Mouse (Mus musculus): ENCODE data around the gene Selenom.

Selenom gene

DNA sequence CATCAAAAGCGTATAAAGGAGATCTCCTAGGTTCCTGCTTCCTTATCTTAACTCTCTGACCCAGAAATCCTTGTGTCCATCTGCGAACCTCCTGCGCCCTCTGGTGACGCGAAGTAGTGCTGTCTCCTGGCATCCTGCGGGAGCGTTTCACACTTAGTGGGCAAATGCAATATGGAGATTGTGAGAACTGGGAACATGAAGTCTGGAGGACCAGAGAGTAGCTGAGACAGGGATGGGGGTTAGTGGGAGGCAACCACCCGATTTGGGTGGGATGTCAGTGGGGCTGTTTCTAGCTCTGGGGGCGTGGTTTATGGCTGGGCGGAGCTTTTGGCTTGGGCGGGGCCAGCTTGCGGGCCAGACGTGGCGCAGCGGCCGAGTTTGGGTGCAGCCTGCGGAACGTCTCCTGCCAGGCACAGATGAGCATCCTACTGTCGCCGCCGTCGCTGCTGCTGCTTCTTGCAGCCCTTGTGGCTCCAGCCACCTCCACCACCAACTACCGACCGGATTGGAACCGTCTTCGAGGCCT lies at the start of gene Selenom:
TSS of gene Selenom (plus strand) at position 156 of the 526 bp plus-strand sequence.
- DNase-seq (ENCODE audit: extremely low read depth, low read depth): peak; percentile 73

DNA sequence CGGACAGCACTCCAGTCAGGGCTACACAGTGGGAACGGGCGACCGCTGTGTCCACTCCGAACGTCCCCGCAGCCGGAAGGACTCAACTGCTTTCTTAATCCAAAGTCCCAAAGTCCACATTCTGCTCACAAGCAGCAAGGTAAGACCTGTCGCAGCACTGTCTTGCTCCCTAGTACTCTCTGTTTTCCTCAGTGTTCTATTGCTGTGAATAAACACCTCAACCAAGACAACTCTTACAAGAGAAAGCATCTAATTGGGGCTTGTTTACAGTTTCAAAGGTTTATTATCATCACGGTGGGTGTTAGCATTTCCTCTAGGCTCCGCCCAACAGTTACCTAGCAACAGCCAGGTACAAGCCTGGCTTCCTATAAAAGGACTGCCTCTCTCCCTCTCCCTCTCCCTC lies 43.0 kb upstream of the Selenom start:
- DNase-seq (ENCODE audit: extremely low read depth, low read depth): no peak

DNA sequence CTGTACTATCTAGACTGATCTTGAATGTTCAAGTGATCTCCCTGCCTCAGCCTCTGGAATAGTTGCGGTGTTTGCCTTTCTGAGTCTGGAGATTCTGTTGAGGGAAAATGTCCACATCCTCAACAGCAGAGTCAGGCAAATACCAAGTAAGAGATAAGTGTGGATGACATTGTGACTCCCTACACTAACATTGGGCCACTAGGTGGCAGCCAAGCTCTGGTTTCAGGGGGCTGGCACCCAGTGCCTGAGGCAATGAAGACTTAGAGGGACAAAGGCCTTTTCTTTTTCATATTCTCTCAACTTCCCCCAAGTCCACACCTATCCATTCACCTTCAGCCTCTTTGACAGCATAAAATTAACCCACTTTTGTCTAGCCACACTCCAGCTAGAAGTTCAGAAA lies 42.0 kb upstream of the Selenom start:
- DNase-seq (ENCODE audit: extremely low read depth, low read depth): peak; percentile 60

DNA sequence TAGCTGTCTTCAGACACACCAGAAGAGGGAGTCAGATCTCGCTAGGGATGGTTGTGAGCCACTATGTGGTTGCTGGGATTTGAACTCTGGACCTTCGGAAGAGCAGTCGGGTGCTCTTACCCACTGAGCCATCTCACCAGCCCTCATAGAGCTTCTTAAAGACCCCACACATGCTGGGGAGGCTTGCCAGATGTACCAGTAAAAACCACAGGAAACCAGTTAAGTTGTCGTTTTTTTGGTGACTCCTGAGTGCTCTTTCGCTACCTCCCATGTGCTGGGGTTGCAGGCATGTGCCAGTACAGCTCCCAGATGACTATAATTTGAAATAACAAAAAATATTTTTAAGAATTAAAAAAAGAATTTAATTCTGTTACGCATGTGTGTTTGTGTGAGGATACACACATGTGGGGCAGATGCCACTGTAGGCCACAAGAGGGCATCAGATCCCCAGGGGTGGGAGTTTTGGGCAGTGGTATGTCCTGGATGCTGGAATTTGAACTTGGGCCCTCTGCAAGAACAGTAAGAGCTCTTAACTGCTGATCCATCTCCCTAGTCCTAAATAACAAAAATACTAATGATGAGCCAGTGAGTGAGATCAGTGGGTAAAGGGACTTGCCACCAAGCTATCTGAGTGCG lies 39.9 kb upstream of the Selenom start:
- no peak for DNase-seq (ENCODE audit: extremely low read depth, low read depth)

DNA sequence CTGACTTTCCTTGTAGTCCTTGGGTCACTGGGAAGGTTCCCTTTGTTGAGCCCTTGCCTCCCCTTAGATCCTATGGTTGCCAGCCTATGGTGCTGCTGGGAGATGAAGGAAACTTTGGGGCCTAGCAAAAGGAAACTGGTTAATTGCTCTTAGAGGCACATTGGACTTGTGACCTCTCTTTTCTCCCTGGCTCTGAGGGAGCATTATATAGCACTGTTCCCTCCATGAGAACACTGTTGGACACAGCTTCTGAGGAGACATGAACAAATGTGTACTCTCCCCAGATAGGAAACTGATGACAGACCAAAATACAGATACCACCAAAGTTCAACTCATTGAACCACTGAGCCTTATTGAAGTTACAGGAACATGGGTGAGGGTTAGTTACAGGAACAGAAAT lies 39.0 kb upstream of the Selenom start:
- no peak for DNase-seq (ENCODE audit: extremely low read depth, low read depth)

DNA sequence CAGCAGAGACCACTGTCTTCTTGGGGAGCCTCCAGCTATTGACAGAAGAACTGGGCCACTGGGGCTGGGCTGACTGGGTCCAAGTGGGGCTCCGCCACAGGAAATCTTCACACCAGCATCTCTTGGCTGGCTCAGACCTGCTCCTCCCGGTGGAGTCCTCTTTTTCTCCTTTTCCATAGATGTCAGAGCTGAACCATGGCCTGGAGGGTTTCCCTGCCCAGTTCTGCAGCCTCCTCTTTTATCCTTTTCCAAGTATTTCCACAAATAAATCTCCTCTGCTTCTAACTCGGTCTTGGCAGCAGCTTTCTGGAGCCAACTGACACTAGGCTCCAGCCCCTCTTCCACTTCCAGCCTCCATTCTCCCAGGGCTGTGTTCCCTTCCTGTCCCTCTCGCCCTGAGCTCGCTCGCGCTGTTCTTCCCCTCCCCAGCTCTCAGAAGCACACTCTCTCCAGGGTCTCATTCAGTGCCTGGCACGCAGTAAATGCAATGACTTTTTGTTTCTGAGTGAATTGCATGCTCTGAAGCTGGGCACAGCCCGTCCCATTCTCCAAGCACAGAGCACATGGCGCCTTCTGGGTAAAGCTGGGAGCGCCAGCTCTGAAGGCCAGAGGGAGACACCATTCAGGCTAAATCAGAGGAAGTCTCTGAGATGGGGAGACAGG lies 30.4 kb upstream of the Selenom start:
- no peak for DNase-seq (ENCODE audit: extremely low read depth, low read depth)

DNA sequence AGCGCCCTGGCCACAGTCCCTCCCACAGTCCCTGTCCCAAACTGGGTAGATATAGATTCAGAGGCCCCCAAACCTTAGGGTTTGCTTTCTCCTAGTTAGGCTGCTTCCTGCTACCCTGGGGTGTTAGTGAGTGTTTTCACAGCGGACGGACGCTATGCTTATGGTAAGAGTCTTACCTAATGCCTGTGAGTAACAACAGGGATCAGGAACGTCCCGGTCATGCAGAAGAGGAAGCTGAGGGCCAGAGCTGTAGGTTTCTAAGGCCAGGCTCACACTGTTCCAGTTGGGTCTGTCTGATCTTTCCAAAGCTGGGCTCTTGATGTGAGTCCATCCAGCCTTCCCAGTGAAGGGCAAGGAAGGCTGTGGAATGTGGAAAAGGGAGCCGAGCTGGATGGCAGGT lies 28.1 kb upstream of the Selenom start:
- DNase-seq (ENCODE audit: extremely low read depth, low read depth): no peak

DNA sequence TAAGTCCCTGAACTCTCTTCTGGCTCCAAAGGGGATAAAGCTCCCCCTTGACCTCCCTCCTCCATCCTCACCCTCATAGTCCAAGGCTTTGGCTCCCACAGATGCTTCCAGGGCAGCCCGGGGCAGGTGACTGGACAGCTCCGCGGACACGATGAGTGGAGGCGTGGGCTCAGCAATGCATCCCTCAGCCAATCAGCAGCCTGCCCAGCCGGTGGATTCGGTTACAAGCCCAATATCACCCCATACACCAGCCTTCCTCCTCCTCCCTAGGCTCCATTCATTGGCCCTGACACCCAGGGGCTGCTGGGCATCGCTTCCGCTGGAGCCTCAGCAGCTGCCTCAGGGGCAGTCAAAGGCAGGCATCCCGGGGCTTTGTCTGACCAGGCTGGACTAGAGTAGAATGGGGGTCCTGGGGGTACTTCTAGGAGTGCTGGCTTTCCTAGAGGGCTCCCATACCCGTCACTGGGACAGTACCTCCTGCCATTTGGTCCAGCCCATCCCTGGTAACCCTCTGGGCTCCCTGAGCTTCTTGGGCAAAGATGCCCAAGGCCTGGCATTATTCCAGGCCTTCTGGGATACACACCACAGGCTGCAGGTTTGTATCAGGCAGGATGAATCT lies 26.4 kb upstream of the Selenom start, which contains the start of gene Pla2g3:
TSS of gene Pla2g3 (plus strand) at position 333 of the 619 bp plus-strand sequence.
- no peak for DNase-seq (ENCODE audit: extremely low read depth, low read depth)

DNA sequence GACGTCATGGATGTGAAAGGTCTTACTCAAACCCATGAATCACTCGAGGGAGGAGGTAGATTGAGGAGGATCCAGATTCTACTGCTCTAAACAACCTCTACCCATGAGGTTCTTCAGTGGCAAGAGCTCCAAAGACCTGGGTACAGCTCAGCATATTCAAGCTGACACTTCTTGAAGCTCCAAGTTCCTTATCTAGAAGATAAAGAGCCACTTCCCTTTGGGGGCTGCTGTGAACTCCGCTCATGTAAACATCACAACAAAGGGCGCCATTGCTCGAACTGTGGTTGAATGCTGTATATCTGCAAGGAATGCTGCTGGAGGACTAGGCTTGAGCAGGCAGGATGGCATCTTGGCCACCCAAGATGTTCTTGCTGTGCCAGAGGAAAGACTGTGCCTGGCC lies 25.4 kb upstream of the Selenom start:
- peak; percentile 34 for DNase-seq (ENCODE audit: extremely low read depth, low read depth)

DNA sequence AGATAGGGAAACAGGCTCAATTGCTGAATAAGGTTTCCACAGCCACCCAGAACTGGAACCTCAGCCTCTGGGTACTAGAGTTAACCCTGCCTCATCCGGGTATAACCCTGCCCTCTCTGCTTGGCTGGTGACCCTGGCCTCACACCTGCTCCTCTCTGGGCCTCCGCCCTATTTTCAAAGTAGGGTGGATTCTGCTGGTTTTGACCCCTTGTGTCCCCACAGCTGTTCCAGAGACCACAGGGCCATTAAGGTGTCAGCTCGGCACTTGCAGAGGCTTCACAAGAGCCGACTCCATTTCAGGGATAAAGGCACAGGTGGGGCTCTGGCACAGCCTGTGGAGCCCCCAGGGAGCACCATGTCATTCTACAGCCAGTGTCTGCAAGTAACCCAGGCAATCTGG lies 21.7 kb upstream of the Selenom start:
- no peak for DNase-seq (ENCODE audit: extremely low read depth, low read depth)

DNA sequence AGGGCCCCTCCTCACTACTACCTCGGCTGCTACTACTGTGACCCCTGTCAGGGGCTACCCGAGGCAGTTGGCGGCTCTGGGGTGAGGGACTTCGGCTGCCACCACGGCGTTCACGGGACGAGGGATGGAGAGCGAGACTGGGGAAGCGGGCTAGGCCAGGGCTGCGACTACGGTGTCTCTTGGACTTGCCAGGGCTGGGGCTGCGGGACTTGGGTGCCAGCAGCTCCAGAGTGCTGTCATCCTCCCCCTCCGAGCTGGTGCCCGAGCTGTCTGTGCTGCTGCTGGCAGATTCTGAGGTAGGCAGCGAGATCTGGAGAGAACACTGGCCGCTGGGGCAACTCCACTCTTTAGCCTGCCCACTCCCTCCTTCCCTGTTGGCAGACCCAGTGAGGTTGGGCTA lies 19.6 kb upstream of the Selenom start:
- DNase-seq (ENCODE audit: extremely low read depth, low read depth): no peak

DNA sequence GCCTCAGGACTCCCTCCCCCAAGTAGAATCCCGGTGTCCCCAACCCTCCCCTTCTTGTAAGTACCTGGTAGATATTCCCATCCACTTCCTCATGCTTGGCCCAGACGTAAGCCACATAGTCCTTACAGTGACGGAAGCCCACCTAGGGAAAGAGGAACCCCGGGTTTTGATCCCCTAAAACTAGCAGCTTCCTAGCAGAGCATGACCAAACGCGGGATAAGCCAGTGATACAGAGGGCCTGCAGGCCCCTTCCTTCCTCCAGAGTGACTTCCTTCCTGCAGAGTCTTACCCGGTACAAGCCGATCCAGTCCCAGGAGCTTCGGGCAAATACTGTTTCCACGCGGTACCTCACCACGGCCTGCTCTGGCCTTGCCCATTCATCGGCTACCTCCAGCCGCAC lies 19.0 kb upstream of the Selenom start:
- DNase-seq (ENCODE audit: extremely low read depth, low read depth): no peak

DNA sequence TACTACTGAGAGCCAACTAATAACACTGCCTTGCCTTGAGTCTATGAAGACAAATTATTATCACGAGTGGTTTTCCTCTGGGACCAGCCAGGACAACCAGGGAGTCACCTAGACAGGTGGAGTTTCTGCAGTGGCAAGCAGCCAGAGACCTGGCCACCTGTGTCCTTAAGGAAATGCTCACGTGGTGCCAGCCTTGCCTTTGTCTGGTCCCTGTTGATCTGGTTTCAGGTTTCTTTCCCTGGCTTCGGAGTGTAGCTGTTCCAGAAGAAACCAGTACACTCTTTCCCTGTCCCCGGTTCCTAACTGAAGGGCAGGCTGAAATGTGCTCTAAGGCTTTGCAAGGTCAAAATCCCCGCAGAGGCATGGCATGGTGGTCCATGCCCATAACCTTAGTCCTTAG lies 17.7 kb upstream of the Selenom start:
- no peak for DNase-seq (ENCODE audit: extremely low read depth, low read depth)

DNA sequence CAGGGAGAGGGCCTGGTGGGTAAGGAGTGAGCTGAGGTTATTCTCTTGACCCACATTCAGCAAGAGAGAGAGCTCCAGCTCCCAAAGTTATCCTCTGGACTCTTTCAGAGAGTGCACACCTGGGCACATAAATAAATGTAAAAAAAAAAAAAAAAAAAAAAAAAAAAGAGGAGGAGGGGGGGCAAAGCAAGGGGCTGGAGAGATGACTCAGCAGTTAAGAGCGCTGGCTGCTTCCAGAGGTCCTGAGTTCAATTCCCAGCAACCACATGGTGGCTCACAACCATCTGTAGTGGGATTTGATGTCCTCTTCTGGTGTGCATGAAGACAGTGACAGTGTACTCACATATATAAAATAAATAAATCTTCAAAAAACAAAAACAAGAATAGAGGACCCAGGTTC lies 17.2 kb upstream of the Selenom start:
- no peak for DNase-seq (ENCODE audit: extremely low read depth, low read depth)

DNA sequence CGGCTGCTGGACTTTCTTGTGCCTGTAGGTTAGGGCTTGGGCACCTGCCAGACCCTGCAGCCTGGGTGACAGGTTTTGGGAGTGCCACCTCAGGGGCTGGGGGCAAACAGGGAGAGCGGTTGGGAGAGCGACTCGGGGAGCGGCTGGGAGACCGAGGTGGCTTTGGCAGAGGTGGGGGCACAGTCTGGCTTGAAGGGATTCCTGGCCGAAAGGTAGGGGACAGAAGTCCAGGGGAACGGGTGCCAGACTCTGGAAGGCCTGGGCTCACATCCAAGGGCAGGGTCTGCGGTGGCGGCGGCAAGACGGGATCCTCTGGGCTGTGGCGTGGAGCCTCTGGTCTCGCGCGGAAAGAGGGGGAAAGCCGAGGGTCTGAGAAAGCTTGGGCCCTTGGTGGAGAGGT lies 12.4 kb upstream of the Selenom start:
- no peak for DNase-seq (ENCODE audit: extremely low read depth, low read depth)

DNA sequence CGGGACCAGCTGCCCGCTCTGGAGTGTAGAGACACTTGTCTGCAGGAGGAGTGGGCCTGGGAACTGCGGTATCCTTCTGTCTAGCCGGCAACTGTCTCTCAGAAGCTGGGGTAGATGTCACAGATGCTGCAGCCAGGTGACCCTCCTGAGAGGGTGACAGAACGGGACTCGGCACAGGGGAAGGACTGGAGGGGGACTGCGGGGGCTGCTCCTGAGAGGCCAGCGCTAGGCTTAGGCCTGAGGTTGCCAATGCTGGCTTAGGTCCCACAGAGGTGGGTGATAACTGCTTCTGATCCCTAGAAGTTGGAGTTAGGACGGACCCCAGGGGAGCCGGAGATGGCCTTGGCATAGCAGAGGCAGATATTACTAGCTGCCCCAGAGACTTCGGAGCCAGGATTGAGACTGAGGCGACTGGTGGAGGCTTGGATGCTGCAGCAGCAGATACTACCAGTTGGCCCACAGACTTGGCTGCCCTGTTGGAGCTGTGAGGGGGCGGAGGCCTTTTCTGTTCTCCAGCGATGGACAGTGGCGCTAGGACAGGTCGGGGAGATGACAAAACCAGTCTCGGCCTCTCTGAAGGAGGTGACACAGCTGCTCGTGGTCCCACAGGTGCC lies 11.9 kb upstream of the Selenom start:
- DNase-seq (ENCODE audit: extremely low read depth, low read depth): no peak

DNA sequence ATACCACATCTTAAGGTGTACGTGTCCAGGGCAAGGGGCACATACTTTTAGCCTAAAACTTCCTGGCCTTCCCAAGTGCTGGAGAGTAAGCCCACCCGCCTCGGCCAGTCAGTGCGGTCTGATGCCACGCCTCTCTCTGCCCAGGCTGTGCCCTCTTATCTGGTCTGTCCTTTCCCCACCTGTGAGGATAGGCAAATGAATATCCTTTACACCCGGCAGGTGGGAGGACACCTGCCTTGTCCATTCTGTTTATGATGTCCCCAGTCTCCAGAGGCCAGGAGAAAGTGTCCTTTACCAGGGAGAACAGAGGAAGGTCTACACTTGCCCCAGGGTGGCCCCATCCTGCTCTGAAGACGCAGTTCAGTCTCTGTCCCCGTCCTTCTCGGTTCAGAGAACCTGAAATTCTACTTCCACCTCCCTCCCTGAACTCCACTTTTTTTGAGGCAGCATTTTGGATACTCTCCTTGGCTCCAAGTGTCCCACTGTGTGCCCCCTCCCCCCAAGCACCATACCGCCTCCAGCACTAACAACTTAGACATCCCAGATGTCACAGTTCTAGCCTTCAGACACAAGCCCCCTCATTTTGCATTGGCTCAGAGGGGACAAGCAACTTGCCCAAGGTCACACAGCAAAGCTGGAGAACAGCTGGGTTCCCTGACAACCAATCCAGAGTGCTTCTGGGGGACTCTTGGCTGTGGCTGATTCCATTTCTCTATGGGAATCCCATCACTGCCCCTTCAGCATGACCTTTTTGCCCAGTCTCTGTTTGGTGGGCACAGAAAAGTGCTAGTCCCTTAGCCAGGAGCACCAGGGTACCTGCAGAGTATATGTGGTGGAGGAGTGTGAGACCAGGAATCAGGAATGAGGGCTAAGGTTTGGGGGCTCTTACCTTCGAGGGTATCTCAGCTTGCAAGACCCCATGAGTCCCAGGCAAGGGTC lies 10.5 kb upstream of the Selenom start:
- DNase-seq (ENCODE audit: extremely low read depth, low read depth): no peak

DNA sequence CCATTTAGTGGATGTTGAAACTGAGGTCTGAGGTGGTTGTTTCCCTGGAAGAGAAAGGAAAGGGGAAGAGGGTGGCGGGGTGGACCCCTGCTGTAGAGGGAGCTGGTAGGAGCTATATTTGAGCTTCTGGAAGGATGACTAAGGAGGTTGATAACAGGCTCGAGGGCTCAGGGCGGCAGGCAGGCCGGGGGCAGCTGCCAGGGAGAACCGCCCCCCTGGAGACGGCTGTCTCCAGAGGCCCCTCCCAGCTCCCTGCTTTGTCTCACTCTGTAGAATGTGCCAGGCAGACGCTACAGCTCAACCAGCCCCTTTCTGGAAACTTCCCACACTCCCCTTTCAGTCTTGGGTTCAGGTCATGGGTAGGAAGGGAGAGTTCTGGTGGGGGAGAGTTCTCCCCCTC lies 6.3 kb upstream of the Selenom start:
- no peak for DNase-seq (ENCODE audit: extremely low read depth, low read depth)

DNA sequence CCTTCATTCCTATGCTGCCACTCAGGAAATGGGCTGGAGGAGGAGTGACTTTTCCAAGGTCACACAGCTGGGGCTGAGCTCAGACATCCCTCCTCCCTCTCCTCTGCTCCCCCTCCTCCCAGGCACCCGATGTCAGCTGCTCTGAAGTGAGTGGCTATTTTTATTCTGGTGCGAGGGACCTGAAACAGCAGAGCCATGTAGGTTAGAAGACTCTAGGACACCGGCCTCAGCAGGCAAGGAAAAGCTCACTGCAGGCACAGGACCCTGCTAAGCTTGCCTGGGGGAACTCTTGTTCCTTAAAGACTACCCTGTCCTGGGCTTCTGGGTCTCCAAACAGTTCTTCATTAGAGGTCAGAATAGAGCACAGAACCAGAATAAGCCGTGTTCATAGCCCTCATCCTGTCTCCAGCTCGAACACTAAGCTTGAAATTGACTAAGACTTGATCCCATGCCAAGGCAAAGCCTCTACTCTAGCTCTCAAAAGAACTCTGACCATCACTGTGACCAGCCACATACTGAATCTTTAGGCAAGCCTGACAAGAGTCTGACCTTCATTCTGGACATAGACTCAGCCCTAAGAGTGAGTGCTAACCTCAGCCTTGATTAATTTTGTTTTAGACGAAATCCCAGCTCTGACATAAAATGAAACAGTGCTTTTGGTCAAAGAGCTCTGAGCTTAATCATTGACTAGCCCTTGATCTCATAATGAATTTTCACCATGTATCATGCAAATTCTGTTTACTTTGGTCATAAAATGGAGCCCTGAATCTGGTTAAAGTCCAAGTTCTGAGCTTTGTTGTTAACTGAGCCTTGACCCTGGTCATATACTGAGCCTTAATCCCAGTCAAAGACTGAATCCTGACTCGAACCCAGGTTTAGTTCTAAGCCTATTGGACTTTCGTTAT lies 5.1 kb upstream of the Selenom start:
- DNase-seq (ENCODE audit: extremely low read depth, low read depth): no peak

DNA sequence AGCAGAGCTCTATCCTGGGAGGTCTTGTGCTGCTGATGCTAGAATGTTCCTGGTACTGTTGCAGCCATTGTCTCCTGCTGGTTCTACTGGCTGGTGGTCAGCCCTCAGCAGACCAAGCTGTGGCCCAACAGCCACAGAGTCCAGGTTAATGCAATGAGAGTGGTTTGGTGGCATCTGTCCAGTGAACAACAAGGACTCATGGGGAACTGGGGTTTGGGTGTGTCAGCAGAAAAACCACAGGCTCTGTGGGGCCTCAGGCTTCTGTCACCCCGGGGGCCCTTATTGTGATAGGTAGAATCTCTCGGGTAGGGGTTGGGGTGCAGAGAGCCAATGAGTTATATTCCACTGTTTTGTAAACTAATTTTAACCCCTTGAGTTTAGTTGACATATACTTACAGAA lies 4.2 kb upstream of the Selenom start:
- DNase-seq (ENCODE audit: extremely low read depth, low read depth): no peak
